Mouse (Mus musculus): ENCODE measurements around the gene Lcmt1.

DNA sequence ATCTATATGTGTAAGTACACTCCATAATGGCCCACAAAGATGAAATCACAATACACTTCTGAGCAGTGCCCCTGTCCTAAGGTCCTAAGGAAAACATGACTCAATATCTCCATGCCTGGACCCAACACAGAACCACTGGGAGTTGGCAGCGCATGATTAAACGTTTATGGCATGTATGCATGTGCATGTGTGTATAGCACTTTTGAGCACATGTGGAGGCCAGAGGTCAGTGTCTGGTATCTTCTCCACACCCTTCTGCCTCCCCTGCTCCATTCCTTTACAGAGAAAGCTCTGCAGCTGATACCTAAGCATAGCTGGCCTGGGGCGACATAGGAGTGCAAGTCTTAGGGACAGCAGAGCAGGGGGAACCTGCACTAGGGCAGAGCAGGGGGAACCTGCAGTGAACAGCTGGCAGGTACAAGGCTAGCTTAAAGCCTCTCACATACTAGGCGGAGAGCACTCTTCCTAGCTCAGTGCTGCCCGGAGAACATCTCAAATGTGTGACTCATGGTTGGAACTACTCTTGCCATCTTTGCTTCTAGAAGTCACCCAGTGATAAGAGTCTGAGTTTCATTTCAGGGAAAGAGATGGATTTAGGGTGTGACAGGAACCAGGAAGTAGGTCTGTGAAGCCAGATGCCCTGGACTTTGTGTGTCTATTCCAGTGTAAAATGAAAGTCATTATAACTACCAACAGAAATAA is 25.4 kb upstream of the Lcmt1 start:
- no peak for TF ChIP-seq POLR2A (IDR thresholded peaks at IDR 0.05; ENCODE audit: borderline replicate concordance, extremely low read depth, low read depth, low read length)
- TF ChIP-seq CTCF (IDR thresholded peaks at IDR 0.05; ENCODE audit: insufficient read depth, low read length): no peak
